Mouse (Mus musculus) heart, embryonic 12.5 days (tissue): ENCODE measurements around the gene Cfap45. TPM values are rescaled to one million over a fixed set of nuclear protein-coding genes. Genes with fewer than 3 reads are reported as not detected.

Experiments used
- ATAC-seq: fragments of 200-750 bp; cut with Nextera tagmentation; 2 replicates; pipeline ENCODE4 v1.8.0; 2017; ENCODE audit warnings: moderate TSS enrichment, moderate library complexity; ENCODE audit not compliant: insufficient number of reproducible peaks, low FRiP score
- H3K27ac ChIP-seq: fragments of 300-500 bp; sonication (generic); 2 replicates; pipeline ENCODE4 v1.5.1; 2016; ENCODE audit warnings: mild to moderate bottlenecking, moderate library complexity; ENCODE audit not compliant: poor library complexity, severe bottlenecking
- H3K27me3 ChIP-seq: fragments of 300-500 bp; sonication (generic); replicated peaks from 2 replicates; pipeline ENCODE4 v1.6.1; 2016; ENCODE audit warnings: mild to moderate bottlenecking, moderate library complexity
- H3K36me3 ChIP-seq: fragments of 300-500 bp; sonication (generic); 2 replicates; pipeline ENCODE4 v1.6.1; 2016; ENCODE audit warnings: mild to moderate bottlenecking, moderate library complexity
- H3K4me1 ChIP-seq: fragments of 300-500 bp; sonication (generic); replicated peaks from 2 replicates; pipeline ENCODE4 v1.6.1; 2016; ENCODE audit warnings: mild to moderate bottlenecking
- H3K4me2 ChIP-seq: fragments of 300-500 bp; sonication (generic); 2 replicates; pipeline ENCODE4 v1.6.1; 2016; ENCODE audit warnings: mild to moderate bottlenecking, moderate library complexity
- H3K4me3 ChIP-seq: fragments of 300-500 bp; sonication (generic); 2 replicates; pipeline ENCODE4 v1.5.1; 2016; ENCODE audit warnings: mild to moderate bottlenecking
- H3K9ac ChIP-seq: fragments of 300-500 bp; sonication (generic); 2 replicates; pipeline ENCODE4 v1.6.1; 2016; ENCODE audit warnings: mild to moderate bottlenecking, moderate library complexity
- H3K9me3 ChIP-seq: fragments of 300-500 bp; sonication (generic); replicated peaks from 2 replicates; pipeline ENCODE4 v1.6.1; 2016; ENCODE audit warnings: mild to moderate bottlenecking, moderate library complexity
- WGBS: fragments of 180-500 bp; shearing (Covaris S2); methylation state at CpG from one replicate; pipeline ENCODE4 v1.1.7; 2016; 5-methylcytosine and 5-hydroxymethylcytosine counted together
- polyA plus RNA-seq: library from polyadenylated mRNA; unstranded; fragments of >200 nt; fragmentation: Nextera tagmentation; extraction: Ambion mirVana; gene quantifications from 2 replicates; pipeline ENCODE4 v1.2.1, GENCODE M21; 2016

Gene Cfap45
- polyA plus RNA-seq, 1 experiment from 2014 or later, result 1.7 TPM

GRCm38 (mm10) chr1:172539827-172540226 is 19.2 kb downstream of the Cfap45 start:
- Histone ChIP-seq H3K9me3 (no peaks in the 10 kb centered on the region), H3K4me2 (no peak overlapping the region), H3K9ac (no peak overlapping the region), H3K27ac (no peak overlapping the region), H3K27me3 (peaks cover 24% of the 10 kb centered on the region; the same call in 1 of the 2 replicates), H3K36me3 (no peaks in the 10 kb centered on the region), H3K4me3 (no peak overlapping the region), H3K4me1 (no peaks in the 10 kb centered on the region)
- no peak for ATAC-seq
- 50% methylated on average over 6 of the region's 6 CpGs for WGBS

GRCm38 (mm10) chr1:172540283-172540820 is 19.8 kb downstream of the Cfap45 start:
- 50% methylated on average over 11 of the region's 11 CpGs for WGBS
- Histone ChIP-seq H3K9ac (no peak overlapping the region), H3K4me2 (no peak overlapping the region), H3K36me3 (no peaks in the 10 kb centered on the region), H3K4me1 (no peaks in the 10 kb centered on the region), H3K27ac (no peak overlapping the region), H3K4me3 (no peak overlapping the region), H3K9me3 (no peaks in the 10 kb centered on the region), H3K27me3 (peaks cover 24% of the 10 kb centered on the region; the same call in 1 of the 2 replicates)
- ATAC-seq, result no peak

DNA sequence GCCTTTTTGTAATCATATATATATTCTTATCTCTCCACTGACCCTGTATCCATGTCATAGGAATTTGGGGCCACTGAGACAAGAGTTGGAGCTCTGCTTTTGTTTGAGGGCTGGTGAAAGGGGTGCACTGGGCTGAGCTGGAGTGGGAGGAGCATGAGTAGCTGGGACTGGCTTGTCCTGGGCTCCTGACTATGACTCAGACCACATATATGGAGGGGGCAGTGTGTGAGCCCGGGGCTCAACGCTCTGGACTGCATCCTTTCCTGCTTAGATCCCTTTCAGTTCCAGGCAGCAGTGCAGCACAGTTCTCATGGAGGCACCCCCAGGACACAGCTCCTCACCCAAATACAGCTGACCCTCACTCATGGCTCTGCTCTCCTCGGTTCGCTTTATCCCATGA is 25.5 kb downstream of the Cfap45 start:
- Histone ChIP-seq H3K4me2 (no peak overlapping the region), H3K4me1 (peaks cover 18% of the 10 kb centered on the region), H3K27ac (no peak overlapping the region), H3K9me3 (no peaks in the 10 kb centered on the region), H3K4me3 (no peak overlapping the region), H3K36me3 (no peaks in the 10 kb centered on the region), H3K9ac (no peak overlapping the region), H3K27me3 (peaks cover 12% of the 10 kb centered on the region)
- 61% methylated on average over 4 of the region's 4 CpGs for WGBS
- ATAC-seq, result no peak

- 57% methylated on average over 7 of the region's 7 CpGs for WGBS
These were observed 27.9 kb downstream of the Cfap45 start for GRCm38 (mm10) chr1:172548501-172548900.

DNA sequence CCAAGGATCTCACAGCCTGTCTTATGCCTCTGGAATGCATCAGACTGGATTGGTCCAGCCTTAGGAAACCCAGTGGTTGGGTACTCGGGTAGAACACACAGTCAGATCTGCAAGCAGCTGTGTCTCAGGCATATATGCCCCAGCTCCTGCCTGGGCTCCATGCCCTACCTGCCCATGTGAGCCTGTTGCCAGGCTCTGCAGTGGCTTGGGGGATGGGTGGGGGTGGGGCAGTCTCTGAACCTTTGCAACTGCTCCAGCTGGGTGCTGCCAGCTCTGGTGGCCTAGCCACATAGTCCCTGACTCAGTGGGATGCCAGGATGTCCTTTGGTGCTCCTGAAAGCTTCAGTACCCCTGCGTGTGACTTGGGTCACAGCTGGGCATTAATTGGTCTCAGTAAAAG is 28.7 kb downstream of the Cfap45 start:
- Histone ChIP-seq H3K27ac (no peak overlapping the region), H3K36me3 (no peaks in the 10 kb centered on the region), H3K27me3 (peaks cover 4% of the 10 kb centered on the region), H3K9me3 (no peaks in the 10 kb centered on the region), H3K4me2 (peak overlapping the region; percentile 81; the same call in 1 of the 2 replicates), H3K4me1 (peaks cover 35% of the 10 kb centered on the region), H3K9ac (no peak overlapping the region), H3K4me3 (no peak overlapping the region)
- 22% methylated on average over 2 of the region's 2 CpGs for WGBS
- ATAC-seq, result no peak

More at GRCm38 (mm10) chr1:172548501-172548900, 27.9 kb downstream of the Cfap45 start:
- Histone ChIP-seq H3K27me3 (peaks cover 4% of the 10 kb centered on the region), H3K9me3 (no peaks in the 10 kb centered on the region), H3K36me3 (no peaks in the 10 kb centered on the region), H3K27ac (no peak overlapping the region), H3K9ac (no peak overlapping the region), H3K4me1 (peaks cover 35% of the 10 kb centered on the region), H3K4me2 (no peak overlapping the region), H3K4me3 (no peak overlapping the region)
- no peak for ATAC-seq

- no peak overlapping the region for H3K27ac ChIP-seq
- peak overlapping the region; percentile 81 for H3K4me2 ChIP-seq
- peaks cover 4% of the 10 kb centered on the region for H3K27me3 ChIP-seq
- H3K4me3 ChIP-seq, result peak overlapping the region; percentile 51
- H3K9ac ChIP-seq, result peak overlapping the region; percentile 60; the same call in 1 of the 2 replicates
- WGBS, result 5% methylated on average over 8 of the region's 8 CpGs
- H3K4me1 ChIP-seq, result peaks cover 35% of the 10 kb centered on the region
- no peaks in the 10 kb centered on the region for H3K36me3 ChIP-seq
- no peaks in the 10 kb centered on the region for H3K9me3 ChIP-seq
- ATAC-seq, result no peak
These were observed 29.1 kb downstream of the Cfap45 start for GRCm38 (mm10) chr1:172549717-172550116.

- WGBS, result under 1% methylated on average over 8 of the region's 8 CpGs
- Histone ChIP-seq H3K4me3 (peak overlapping the region; percentile 51), H3K9ac (peak overlapping the region; percentile 60), H3K36me3 (no peaks in the 10 kb centered on the region), H3K27ac (no peak overlapping the region), H3K9me3 (no peaks in the 10 kb centered on the region), H3K4me1 (peaks cover 35% of the 10 kb centered on the region), H3K4me2 (peak overlapping the region; percentile 81), H3K27me3 (peaks cover 8% of the 10 kb centered on the region)
- ATAC-seq, result peak; percentile 64
These were observed 29.9 kb downstream of the Cfap45 start for GRCm38 (mm10) chr1:172550551-172550951.

GRCm38 (mm10) chr1:172551009-172551408 is 30.4 kb downstream of the Cfap45 start:
- no peaks in the 10 kb centered on the region for H3K9me3 ChIP-seq
- H3K27me3 ChIP-seq, result peaks cover 13% of the 10 kb centered on the region
- peak overlapping the region; percentile 51 for H3K4me3 ChIP-seq
- no peak overlapping the region for H3K9ac ChIP-seq
- H3K36me3 ChIP-seq, result no peaks in the 10 kb centered on the region
- ATAC-seq, result no peak
- H3K4me2 ChIP-seq, result peak overlapping the region; percentile 81
- H3K27ac ChIP-seq, result no peak overlapping the region
- WGBS, result 32% methylated on average over 7 of the region's 7 CpGs
- H3K4me1 ChIP-seq, result peaks cover 35% of the 10 kb centered on the region

DNA sequence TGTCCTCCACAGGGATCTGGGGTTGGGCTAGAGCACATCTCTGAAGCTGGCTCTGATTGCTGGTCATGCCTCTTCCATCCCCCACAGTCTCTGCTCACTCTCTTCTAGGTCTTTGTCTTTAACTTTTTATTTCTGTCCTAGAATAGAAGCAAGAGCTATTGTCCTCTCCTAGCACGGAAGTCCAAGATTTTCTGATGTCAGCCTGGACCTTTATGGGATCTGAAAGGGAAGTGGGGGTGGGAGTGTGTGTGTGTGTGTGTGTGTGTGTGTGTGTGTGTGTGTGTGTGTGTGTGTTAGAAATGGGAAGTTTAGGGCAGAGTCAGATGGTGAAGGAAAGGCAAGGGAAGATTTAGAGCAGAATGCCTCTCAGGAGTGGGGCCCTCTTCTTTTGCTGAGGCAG is 32.0 kb downstream of the Cfap45 start:
- peaks cover 26% of the 10 kb centered on the region for H3K27me3 ChIP-seq
- no peak overlapping the region for H3K27ac ChIP-seq
- ATAC-seq, result no peak

DNA sequence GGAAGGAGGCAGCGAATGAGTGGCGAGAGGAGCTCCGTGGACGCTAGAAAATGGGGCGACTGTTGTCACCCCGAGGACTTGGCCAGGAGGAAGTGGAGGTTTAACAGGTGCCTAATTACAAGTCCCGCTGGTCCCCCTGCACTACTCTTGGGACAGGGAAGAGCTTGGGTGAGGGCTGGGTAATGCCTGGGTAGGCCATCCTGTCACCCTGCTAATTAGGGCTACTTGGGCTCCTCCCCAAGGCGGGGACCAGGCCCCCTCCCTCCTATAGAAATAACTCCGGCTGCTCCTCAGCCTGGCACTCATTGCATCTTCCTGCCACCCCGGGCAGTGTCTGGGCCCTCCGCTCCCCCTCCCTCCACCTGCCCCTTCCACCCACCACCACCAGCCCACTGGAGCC is 35.0 kb downstream of the Cfap45 start, which contains the start of gene Vsig8:
Vsig8 (plus strand) TSS at position 301 of the 400 bp plus-strand sequence.
- H3K4me1 ChIP-seq, result peaks cover 21% of the 10 kb centered on the region
- H3K4me3 ChIP-seq, result no peak within 1 kb of the TSS
- no peaks in the 10 kb centered on the region for H3K9me3 ChIP-seq
- no peak for ATAC-seq
- no peaks in the 10 kb centered on the region for H3K36me3 ChIP-seq
- 68% methylated on average over 11 of the region's 11 CpGs for WGBS
- H3K27me3 ChIP-seq, result peaks cover 46% of the 10 kb centered on the region
- H3K9ac ChIP-seq, result no peak within 1 kb of the TSS
- H3K4me2 ChIP-seq, result no peak within 1 kb of the TSS
- no peak within 1 kb of the TSS for H3K27ac ChIP-seq

More for the DNA sequence above, 32.0 kb downstream of the Cfap45 start:
- H3K9me3 ChIP-seq, result no peaks in the 10 kb centered on the region
- H3K4me1 ChIP-seq, result peaks cover 35% of the 10 kb centered on the region
- H3K9ac ChIP-seq, result no peak overlapping the region
- 41% methylated on average over 1 of the region's 1 CpGs for WGBS
- no peaks in the 10 kb centered on the region for H3K36me3 ChIP-seq
- H3K4me3 ChIP-seq, result no peak overlapping the region
- H3K4me2 ChIP-seq, result no peak overlapping the region

DNA sequence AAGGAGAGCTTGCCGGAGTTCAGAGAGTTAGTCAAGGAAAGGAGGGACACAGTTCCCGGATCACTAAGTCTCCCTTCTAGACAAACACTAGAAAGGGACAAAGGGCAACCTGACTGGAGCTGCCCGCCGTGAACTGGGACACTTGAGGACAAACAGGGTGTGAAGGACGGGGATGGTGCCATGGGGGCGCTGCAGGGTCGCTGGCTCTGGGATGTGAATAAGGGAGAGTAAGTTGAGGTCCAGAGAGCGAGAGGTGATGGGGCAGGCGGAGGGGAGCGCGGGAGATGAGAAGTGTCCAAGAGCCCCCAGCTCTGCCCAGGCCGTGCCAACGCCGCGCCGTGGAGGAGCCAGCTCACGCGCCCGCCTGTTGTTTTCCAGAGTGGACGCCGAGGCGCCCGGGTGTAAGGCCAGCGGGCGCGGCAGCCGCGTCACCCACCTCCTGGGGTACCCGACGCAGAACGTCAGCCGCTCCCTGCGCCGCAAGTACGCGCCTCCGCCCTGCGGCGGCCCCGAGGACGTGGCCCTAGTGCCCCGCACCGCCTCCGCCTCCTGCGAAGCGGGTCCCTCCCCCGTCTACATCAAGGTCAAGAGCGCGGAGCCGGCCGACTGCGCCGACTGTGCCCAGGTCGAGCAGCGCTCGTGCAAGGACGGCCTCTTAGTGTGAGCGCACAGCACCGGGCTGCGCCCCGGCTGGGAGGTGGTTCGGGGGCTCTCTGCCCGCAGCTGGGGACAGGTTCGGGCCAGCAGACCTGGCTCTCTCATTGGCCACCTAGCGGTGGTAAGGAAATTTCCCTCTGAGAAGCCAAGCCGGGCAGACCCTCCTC is 42.3 kb downstream of the Cfap45 start:
- Histone ChIP-seq H3K4me3 (peak overlapping the region; percentile 59), H3K4me2 (peak overlapping the region; percentile 92), H3K4me1 (peaks cover 10% of the 10 kb centered on the region), H3K9ac (peak overlapping the region; percentile 70), H3K27ac (no peak overlapping the region), H3K27me3 (peaks cover 62% of the 10 kb centered on the region), H3K36me3 (no peaks in the 10 kb centered on the region), H3K9me3 (no peaks in the 10 kb centered on the region)
- WGBS, result under 1% methylated on average over 66 of the region's 66 CpGs
- peak; percentile 84 for ATAC-seq
